Mouse (Mus musculus) hindbrain, embryonic 13.5 days (tissue): ENCODE data around the gene Gm21970. TPM values are rescaled to one million over a fixed set of nuclear protein-coding genes. Genes with fewer than 3 reads are reported as not detected.

ENCODE experiments used
- ATAC-seq: fragments of 200-750 bp; cut with Nextera tagmentation; 2 replicates; pipeline ENCODE4 v1.8.0; 2017; ENCODE audit warnings: moderate TSS enrichment; ENCODE audit not compliant: low FRiP score
- H3K27ac ChIP-seq: fragments of 300-500 bp; sonication (generic); 2 replicates; pipeline ENCODE4 v1.5.1; 2015; ENCODE audit warnings: inconsistent platforms, mild to moderate bottlenecking, moderate library complexity
- H3K27me3 ChIP-seq: fragments of 300-500 bp; sonication (generic); 2 replicates; pipeline ENCODE4 v1.6.1; 2015; ENCODE audit warnings: mild to moderate bottlenecking, inconsistent platforms
- H3K36me3 ChIP-seq: fragments of 300-500 bp; sonication (generic); 2 replicates; pipeline ENCODE4 v1.6.1; 2015; ENCODE audit warnings: mild to moderate bottlenecking, inconsistent platforms
- H3K4me1 ChIP-seq: fragments of 300-500 bp; sonication (generic); replicated peaks from 2 replicates; pipeline ENCODE4 v1.6.1; 2015; ENCODE audit warnings: inconsistent platforms
- H3K4me2 ChIP-seq: fragments of 300-500 bp; sonication (generic); 2 replicates; pipeline ENCODE4 v1.6.1; 2015; ENCODE audit warnings: inconsistent platforms, mild to moderate bottlenecking, moderate library complexity
- H3K4me3 ChIP-seq: fragments of 300-500 bp; sonication (generic); 2 replicates; pipeline ENCODE4 v1.5.1; 2015; ENCODE audit warnings: mild to moderate bottlenecking, inconsistent platforms
- H3K9ac ChIP-seq: fragments of 300-500 bp; sonication (generic); 2 replicates; pipeline ENCODE4 v1.6.1; 2015; ENCODE audit warnings: mild to moderate bottlenecking, inconsistent platforms
- H3K9me3 ChIP-seq: fragments of 300-500 bp; sonication (generic); 2 replicates; pipeline ENCODE4 v1.6.1; 2016; ENCODE audit warnings: inconsistent platforms
- WGBS: fragments of 180-500 bp; shearing (Covaris S2); methylation state at CpG from one replicate; pipeline ENCODE4 v1.1.7; 2015; 5-methylcytosine and 5-hydroxymethylcytosine counted together
- polyA plus RNA-seq: library from polyadenylated mRNA; unstranded; fragments of >200 nt; fragmentation: Nextera tagmentation; extraction: Ambion mirVana; gene quantifications from 2 replicates; pipeline ENCODE4 v1.2.1, GENCODE M21; 2015

Gm21970 gene
- polyA plus RNA-seq, 1 experiment from 2014 or later = not detected

GRCm38 (mm10) chr16:91463400-91463799 lies 71.9 kb downstream of the Gm21970 start:
- Histone ChIP-seq H3K4me3 (no peak overlapping the region), H3K9me3 (no peaks in the 10 kb centered on the region), H3K27me3 (peaks cover 3% of the 10 kb centered on the region; the same call in 1 of the 2 replicates), H3K36me3 (no peaks in the 10 kb centered on the region; the same call in 1 of the 2 replicates), H3K4me1 (peaks cover 31% of the 10 kb centered on the region), H3K27ac (no peak overlapping the region), H3K9ac (no peak overlapping the region), H3K4me2 (no peak overlapping the region)
- WGBS = 89% methylated on average over 2 of the region's 2 CpGs
- ATAC-seq = no peak

GRCm38 (mm10) chr16:91463836-91464400 lies 72.4 kb downstream of the Gm21970 start:
- no peaks in the 10 kb centered on the region; the same call in 1 of the 2 replicates for H3K36me3 ChIP-seq
- WGBS = 86% methylated on average over 4 of the region's 4 CpGs
- peak overlapping the region; percentile 52 for H3K4me3 ChIP-seq
- peaks cover 30% of the 10 kb centered on the region for H3K4me1 ChIP-seq
- H3K27me3 ChIP-seq = peaks cover 3% of the 10 kb centered on the region; the same call in 1 of the 2 replicates
- H3K9ac ChIP-seq = peak overlapping the region; percentile 72
- H3K4me2 ChIP-seq = peak overlapping the region; percentile 75
- H3K27ac ChIP-seq = peak overlapping the region; percentile 86
- ATAC-seq = no peak
- H3K9me3 ChIP-seq = no peaks in the 10 kb centered on the region

GRCm38 (mm10) chr16:91464594-91465504 lies 73.3 kb downstream of the Gm21970 start:
- Histone ChIP-seq H3K4me1 (peaks cover 25% of the 10 kb centered on the region), H3K36me3 (no peaks in the 10 kb centered on the region; the same call in 1 of the 2 replicates), H3K9me3 (no peaks in the 10 kb centered on the region), H3K27me3 (peaks cover 3% of the 10 kb centered on the region; the same call in 1 of the 2 replicates), H3K4me3 (peak overlapping the region; percentile 52), H3K4me2 (peak overlapping the region; percentile 75), H3K9ac (peak overlapping the region; percentile 77), H3K27ac (peak overlapping the region; percentile 86)
- peak; percentile 96 for ATAC-seq
- 2% methylated on average over 44 of the region's 44 CpGs for whole genome bisulfite sequencing

DNA sequence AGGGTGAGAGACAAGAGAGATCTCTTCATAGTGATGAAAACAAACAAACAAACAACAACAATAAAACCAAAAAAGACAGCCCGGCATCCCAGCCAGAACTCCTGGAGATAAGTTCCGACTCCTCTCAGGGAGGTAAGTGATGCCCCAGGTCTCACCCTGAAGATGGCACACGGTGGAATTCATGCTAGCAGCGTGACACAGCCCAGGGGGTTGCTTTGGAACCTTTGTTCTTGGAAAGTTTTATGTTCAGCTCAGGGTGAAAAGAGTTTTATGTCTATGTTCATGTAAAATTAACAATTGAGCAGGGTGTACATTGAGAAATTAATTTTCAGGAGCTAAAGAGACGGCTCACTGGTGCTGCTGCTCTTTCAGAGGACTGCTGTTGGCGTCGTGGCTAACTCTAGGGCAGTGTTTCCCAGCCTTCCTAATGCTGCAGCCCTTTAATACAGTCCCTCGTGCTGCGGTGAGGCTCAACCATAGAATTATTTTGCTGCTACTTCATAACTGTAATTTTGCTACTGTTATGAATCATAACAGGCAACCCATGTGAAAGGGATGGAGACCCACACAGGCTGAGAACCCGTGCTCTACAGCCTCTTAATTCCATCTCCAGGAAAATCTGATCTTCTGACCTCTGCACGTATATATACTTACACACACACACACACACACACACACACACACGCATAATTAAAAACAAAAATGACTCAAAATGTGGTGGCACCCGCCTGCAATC lies 74.2 kb downstream of the Gm21970 start:
- Histone ChIP-seq H3K27me3 (peaks cover 3% of the 10 kb centered on the region; the same call in 1 of the 2 replicates), H3K4me2 (peak overlapping the region; percentile 75), H3K9ac (peak overlapping the region; percentile 77), H3K4me3 (peak overlapping the region; percentile 52), H3K9me3 (no peaks in the 10 kb centered on the region), H3K36me3 (no peaks in the 10 kb centered on the region; the same call in 1 of the 2 replicates), H3K4me1 (peaks cover 25% of the 10 kb centered on the region), H3K27ac (peak overlapping the region; percentile 86)
- WGBS = 46% methylated on average over 13 of the region's 13 CpGs
- ATAC-seq = no peak; the same call in 1 of the 2 replicates

GRCm38 (mm10) chr16:91466566-91466965 lies 75.0 kb downstream of the Gm21970 start:
- Histone ChIP-seq H3K27ac (no peak overlapping the region), H3K27me3 (peaks cover 3% of the 10 kb centered on the region; the same call in 1 of the 2 replicates), H3K4me2 (peak overlapping the region; percentile 75), H3K9me3 (no peaks in the 10 kb centered on the region), H3K4me3 (peak overlapping the region; percentile 52; the same call in 1 of the 2 replicates), H3K4me1 (peaks cover 25% of the 10 kb centered on the region), H3K36me3 (no peaks in the 10 kb centered on the region; the same call in 1 of the 2 replicates), H3K9ac (no peak overlapping the region)
- 36% methylated on average over 6 of the region's 6 CpGs for WGBS
- ATAC-seq = no peak

Other genes with a start within 250 kb of the Gm21970 start
- 4.0 and 4.4 TPM in 2 replicates for gene Olig2, start 166.3 kb upstream of the Gm21970 start, polyA plus RNA-seq
- gene Olig1, start 121.9 kb upstream of the Gm21970 start, polyA plus RNA-seq = 21.4 and 29.2 TPM in 2 replicates
- 33.2 and 36.3 TPM in 2 replicates for gene Ifnar2, start 18.9 kb upstream of the Gm21970 start, polyA plus RNA-seq
- 10.1 and 11.1 TPM in 2 replicates for gene Il10rb, start 14.4 kb downstream of the Gm21970 start, polyA plus RNA-seq
- gene Ifnar1, start 93.5 kb downstream of the Gm21970 start, polyA plus RNA-seq = 48.4 and 53.5 TPM in 2 replicates
- 72.1 and 73.0 TPM in 2 replicates for gene Ifngr2, start 155.4 kb downstream of the Gm21970 start, polyA plus RNA-seq
- gene Tmem50b, start 206.1 kb downstream of the Gm21970 start, polyA plus RNA-seq = 69.1 and 69.5 TPM in 2 replicates
- gene Dnajc28, start 227.3 kb downstream of the Gm21970 start, polyA plus RNA-seq = 5.2 and 7.0 TPM in 2 replicates